Comparison of ENCODE assay signal across 11 mouse cellular contexts in genomic region chr16:18555235-18555935, GRCm38 (mm10). TPM values are rescaled to one million over a fixed set of nuclear protein-coding genes. Genes with fewer than 3 reads are reported as not detected.
A peak's percentile ranks its signal among the peaks of the same experiment; 100 is the strongest.
DNase-seq lines count a peak whose midpoint lies in the region; ATAC-seq and TF ChIP-seq lines count a peak whose summit lies in the region.
"Had no signal": no experiment of that assay in that cellular context is flagged by ENCODE, and none has a peak within 500 bp of the region (broad histone marks: within the 10 kb centered on the region; RNA-seq: fewer than 3 reads in every experiment).

No protein-coding gene starts in this region.

- H3K36me3 ChIP-seq in forebrain, embryonic 11.5 days (ENCODE audit: control insufficient read depth, insufficient read depth, low read length) = no peaks in the 10 kb centered on the region
- H3K36me3 ChIP-seq in forebrain, postnatal 0 days (ENCODE audit: insufficient read depth) = no peaks in the 10 kb centered on the region
- H3K36me3 ChIP-seq in kidney, embryonic 16.5 days (ENCODE audit: insufficient read depth, low read length) = no peaks in the 10 kb centered on the region
- H3K36me3 ChIP-seq: lung, embryonic 15.5 days; neural tube, embryonic 12.5 days had no signal

- no peak overlapping the region for H3K4me2 ChIP-seq in forebrain, embryonic 11.5 days (ENCODE audit: low read depth, low read length, severe bottlenecking)
- no peak overlapping the region for H3K4me2 ChIP-seq in forebrain, postnatal 0 days (ENCODE audit: low read depth)
- H3K4me2 ChIP-seq in kidney, embryonic 16.5 days (replicated peaks; ENCODE audit: low read depth, low read length) = no peak overlapping the region
- H3K4me2 ChIP-seq: lung, embryonic 15.5 days; neural tube, embryonic 12.5 days had no signal

- no peak overlapping the region for H3K27ac ChIP-seq in forebrain, embryonic 11.5 days (ENCODE audit: low read depth, low read length)
- no peak overlapping the region for H3K27ac ChIP-seq in forebrain, postnatal 0 days (ENCODE audit: low read depth, low read length)
- H3K27ac ChIP-seq in gastrocnemius, adult 2 months = peak overlapping the region; percentile 66
- H3K27ac ChIP-seq in kidney, embryonic 16.5 days (ENCODE audit: low read length) = no peak overlapping the region
- H3K27ac ChIP-seq: lung, embryonic 15.5 days; neural tube, embryonic 12.5 days had no signal

- no peaks in the 10 kb centered on the region for H3K9me3 ChIP-seq in forebrain, embryonic 11.5 days (ENCODE audit: control insufficient read depth, low read length)
- no peaks in the 10 kb centered on the region for H3K9me3 ChIP-seq in forebrain, postnatal 0 days (ENCODE audit: low read length)
- no peaks in the 10 kb centered on the region for H3K9me3 ChIP-seq in kidney, embryonic 16.5 days (ENCODE audit: low read length)
- H3K9me3 ChIP-seq: lung, embryonic 15.5 days; neural tube, embryonic 12.5 days had no signal

- no peak for TF ChIP-seq CTCF in forebrain, postnatal 0 days (IDR thresholded peaks at IDR 0.05; ENCODE audit: low read depth)
- TF ChIP-seq CTCF in gastrocnemius, adult 2 months (IDR thresholded peaks at IDR 0.05) = no peak

- no peak overlapping the region for H3K4me3 ChIP-seq in forebrain, embryonic 11.5 days (ENCODE audit: low read depth, low read length)
- H3K4me3 ChIP-seq in forebrain, postnatal 0 days (ENCODE audit: low read depth, low read length) = no peak overlapping the region
- no peak overlapping the region for H3K4me3 ChIP-seq in gastrocnemius, adult 2 months
- H3K4me3 ChIP-seq in kidney, embryonic 16.5 days (ENCODE audit: low read length) = no peak overlapping the region
- H3K4me3 ChIP-seq: lung, embryonic 15.5 days; neural tube, embryonic 12.5 days had no signal

- peak; percentile 68 for DNase-seq in forebrain, embryonic 11.5 days (ENCODE audit: low spot score)
- no peak for DNase-seq in forebrain, postnatal 0 days
- DNase-seq in NIH3T3 (ENCODE audit: low read depth) = peak; percentile 95
- DNase-seq in gastrocnemius, adult 2 months = peak; percentile 88
- DNase-seq in heart, postnatal 36 days = peak; percentile 27 to 32
- DNase-seq in right cerebral cortex, postnatal 25 days = no peak
- DNase-seq: B cell, adult 2 months had no signal

- H3K9ac ChIP-seq in forebrain, embryonic 11.5 days (ENCODE audit: low read length) = no peak overlapping the region
- H3K9ac ChIP-seq in forebrain, postnatal 0 days = no peak overlapping the region
- H3K9ac ChIP-seq in kidney, embryonic 16.5 days (replicated peaks; ENCODE audit: low read length) = no peak overlapping the region
- H3K9ac ChIP-seq: lung, embryonic 15.5 days; neural tube, embryonic 12.5 days had no signal

- no peaks in the 10 kb centered on the region for H3K27me3 ChIP-seq in forebrain, embryonic 11.5 days (ENCODE audit: control insufficient read depth, insufficient read depth, low read length)
- no peaks in the 10 kb centered on the region for H3K27me3 ChIP-seq in forebrain, postnatal 0 days (ENCODE audit: insufficient read depth, low read length)
- H3K27me3 ChIP-seq in kidney, embryonic 16.5 days (ENCODE audit: insufficient read depth, low read length) = no peaks in the 10 kb centered on the region
- H3K27me3 ChIP-seq: lung, embryonic 15.5 days; neural tube, embryonic 12.5 days had no signal

- ATAC-seq in forebrain, embryonic 11.5 days (replicated peaks; ENCODE audit: low FRiP score) = no peak
- no peak for ATAC-seq in forebrain, postnatal 0 days
- no peak for ATAC-seq in activated CD4-positive, CD25-positive, alpha-beta regulatory T cell, adult 4 months
- ATAC-seq in kidney, embryonic 16.5 days (ENCODE audit: low FRiP score, low TSS enrichment) = no peak

- 79% methylated on average over 17 of the region's 17 CpGs for WGBS in forebrain, embryonic 11.5 days
- WGBS in forebrain, postnatal 0 days = 82% methylated on average over 17 of the region's 17 CpGs
- WGBS in kidney, embryonic 16.5 days = 53% methylated on average over 17 of the region's 17 CpGs

- intact Hi-C loops in gastrocnemius, adult 2 months (cut with DNase I) = no loop called here
- intact Hi-C loops in heart, postnatal 36 days (cut with DNase I) = no loop called here

- H3K4me1 ChIP-seq in forebrain, embryonic 11.5 days (replicated peaks; ENCODE audit: control insufficient read depth, insufficient read depth, low read length) = no peaks in the 10 kb centered on the region; the same call in 1 of the 2 replicates
- H3K4me1 ChIP-seq in forebrain, postnatal 0 days (ENCODE audit: insufficient read depth) = no peaks in the 10 kb centered on the region
- H3K4me1 ChIP-seq in kidney, embryonic 16.5 days (ENCODE audit: insufficient read depth, low read length) = peaks cover 34% of the 10 kb centered on the region

RNA-seq across cellular contexts. Expression of gene Tbx1, which starts 35.1 kb away (rescaled TPM):
- polyA plus RNA-seq in forebrain, embryonic 11.5 days (2014; fragmentation: Nextera tagmentation; extraction: Ambion mirVana) = 0.83 and 1.3 TPM in 2 replicates
- 0.71 and 1.2 TPM in 2 replicates for total RNA-seq in forebrain, postnatal 0 days (2014; rRNA removed)
- polyA plus RNA-seq in forebrain, postnatal 0 days (2015; fragmentation: Nextera tagmentation; extraction: Ambion mirVana) = 0.70 and 0.90 TPM in 2 replicates
- 1 to 10 TPM; 1.2 to 4.7 TPM for total RNA-seq in gastrocnemius, adult 2 months (2021)
- 1 to 10 TPM in 1 of 2 experiments, under 1 TPM in 1; 0.51 to 2.2 TPM for total RNA-seq in heart, postnatal 36 days (2021)
- polyA plus RNA-seq in activated CD4-positive, CD25-positive, alpha-beta regulatory T cell, adult 4 months (2017; shearing (Covaris generic)) = not detected
- 0.26 and 0.32 TPM in 2 replicates for polyA plus RNA-seq in kidney, embryonic 16.5 days (2015; fragmentation: Nextera tagmentation; extraction: Ambion mirVana)

RNA-seq across cellular contexts. Expression of gene Rtl10, which starts 56.7 kb away (rescaled TPM):
- polyA plus RNA-seq in forebrain, embryonic 11.5 days (2014; fragmentation: Nextera tagmentation; extraction: Ambion mirVana) = 2.6 and 3.8 TPM in 2 replicates
- 3.8 and 7.7 TPM in 2 replicates for total RNA-seq in forebrain, postnatal 0 days (2014; rRNA removed)
- polyA plus RNA-seq in forebrain, postnatal 0 days (2015; fragmentation: Nextera tagmentation; extraction: Ambion mirVana) = 2.5 and 2.9 TPM in 2 replicates
- 1 to 10 TPM; 3.2 to 4.1 TPM for total RNA-seq in gastrocnemius, adult 2 months (2021)
- 1 to 10 TPM; 3.6 to 4.6 TPM for total RNA-seq in heart, postnatal 36 days (2021)
- polyA plus RNA-seq in activated CD4-positive, CD25-positive, alpha-beta regulatory T cell, adult 4 months (2017; shearing (Covaris generic)) = 1 to 10 TPM; 1.4 to 2.6 TPM
- polyA plus RNA-seq in kidney, embryonic 16.5 days (2015; fragmentation: Nextera tagmentation; extraction: Ambion mirVana) = 3.3 and 4.3 TPM in 2 replicates

RNA-seq across cellular contexts. Expression of gene Gnb1l, which starts 56.9 kb away (rescaled TPM):
- polyA plus RNA-seq in forebrain, embryonic 11.5 days (2014; fragmentation: Nextera tagmentation; extraction: Ambion mirVana) = 14.9 and 17.7 TPM in 2 replicates
- total RNA-seq in forebrain, postnatal 0 days (2014; rRNA removed) = 12.3 and 13.0 TPM in 2 replicates
- 16.9 and 20.7 TPM in 2 replicates for polyA plus RNA-seq in forebrain, postnatal 0 days (2015; fragmentation: Nextera tagmentation; extraction: Ambion mirVana)
- total RNA-seq in gastrocnemius, adult 2 months (2021) = 1 to 10 TPM; 4.0 to 4.4 TPM
- total RNA-seq in heart, postnatal 36 days (2021) = 1 to 10 TPM; 5.2 to 5.4 TPM
- 10 to 100 TPM; 11.4 to 11.9 TPM for polyA plus RNA-seq in activated CD4-positive, CD25-positive, alpha-beta regulatory T cell, adult 4 months (2017; shearing (Covaris generic))
- 19.1 and 19.7 TPM in 2 replicates for polyA plus RNA-seq in kidney, embryonic 16.5 days (2015; fragmentation: Nextera tagmentation; extraction: Ambion mirVana)

Comparison
In these comparisons a context has a peak if more than half of its experiments do, and no peak if none do; other contexts are left out.
1. DNase-seq: peak in forebrain, embryonic 11.5 days (single experiment), NIH3T3 (single experiment), gastrocnemius, adult 2 months (single experiment) and heart, postnatal 36 days (2 of 2); none in forebrain, postnatal 0 days (single experiment) and right cerebral cortex, postnatal 25 days (single experiment).